Mouse (Mus musculus) liver, embryonic 14.5 days (tissue): ENCODE data around the gene Zfyve19.

ENCODE experiments used
- CTCF ChIP-seq: IDR thresholded peaks from 2 replicates; pipeline ENCODE4 v1.5.1; 2016; ENCODE audit warnings: antibody characterized with exemption, low read depth, control low read depth
- EP300 ChIP-seq: IDR thresholded peaks from 2 replicates; pipeline ENCODE4 v1.6.1; 2016; ENCODE audit warnings: antibody characterized with exemption, low read depth

DNA sequence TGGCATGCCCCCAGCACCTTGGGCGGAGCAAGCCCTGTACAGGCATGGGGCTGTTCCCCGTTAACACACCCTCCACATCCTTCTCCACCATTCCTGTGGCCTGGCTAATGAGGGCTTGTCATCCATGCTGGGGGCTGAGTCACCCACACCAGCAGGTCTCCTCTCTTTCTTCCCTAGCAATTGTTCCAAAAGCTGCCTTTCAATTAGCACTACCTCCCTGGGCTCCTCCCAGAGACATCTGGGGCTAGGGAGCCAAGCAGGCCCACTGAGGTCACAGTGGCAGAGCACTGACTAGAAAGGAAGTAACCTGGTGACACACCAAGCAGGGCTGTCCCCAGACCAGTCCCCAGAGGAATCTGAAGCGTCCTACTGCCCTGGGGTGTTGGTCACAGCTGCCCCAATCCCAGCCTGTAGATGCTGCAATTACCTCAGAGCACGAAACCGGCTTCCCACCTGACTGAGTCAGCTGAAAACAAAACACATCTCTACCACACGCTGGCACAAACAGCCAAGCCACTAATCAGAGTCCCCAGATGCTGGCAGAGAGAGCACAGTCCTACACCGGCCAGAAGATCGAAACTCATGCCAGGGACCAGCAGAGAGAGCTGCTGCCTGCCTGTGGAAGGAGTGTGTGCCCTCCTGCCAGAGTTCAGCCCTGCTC is 34.3 kb upstream of the Zfyve19 start, which contains the start of gene Gm14137:
- TF ChIP-seq CTCF (no peak), EP300 (no peak)
